Comparison of ENCODE assay signal across 8 mouse cellular contexts in the genomic region with DNA sequence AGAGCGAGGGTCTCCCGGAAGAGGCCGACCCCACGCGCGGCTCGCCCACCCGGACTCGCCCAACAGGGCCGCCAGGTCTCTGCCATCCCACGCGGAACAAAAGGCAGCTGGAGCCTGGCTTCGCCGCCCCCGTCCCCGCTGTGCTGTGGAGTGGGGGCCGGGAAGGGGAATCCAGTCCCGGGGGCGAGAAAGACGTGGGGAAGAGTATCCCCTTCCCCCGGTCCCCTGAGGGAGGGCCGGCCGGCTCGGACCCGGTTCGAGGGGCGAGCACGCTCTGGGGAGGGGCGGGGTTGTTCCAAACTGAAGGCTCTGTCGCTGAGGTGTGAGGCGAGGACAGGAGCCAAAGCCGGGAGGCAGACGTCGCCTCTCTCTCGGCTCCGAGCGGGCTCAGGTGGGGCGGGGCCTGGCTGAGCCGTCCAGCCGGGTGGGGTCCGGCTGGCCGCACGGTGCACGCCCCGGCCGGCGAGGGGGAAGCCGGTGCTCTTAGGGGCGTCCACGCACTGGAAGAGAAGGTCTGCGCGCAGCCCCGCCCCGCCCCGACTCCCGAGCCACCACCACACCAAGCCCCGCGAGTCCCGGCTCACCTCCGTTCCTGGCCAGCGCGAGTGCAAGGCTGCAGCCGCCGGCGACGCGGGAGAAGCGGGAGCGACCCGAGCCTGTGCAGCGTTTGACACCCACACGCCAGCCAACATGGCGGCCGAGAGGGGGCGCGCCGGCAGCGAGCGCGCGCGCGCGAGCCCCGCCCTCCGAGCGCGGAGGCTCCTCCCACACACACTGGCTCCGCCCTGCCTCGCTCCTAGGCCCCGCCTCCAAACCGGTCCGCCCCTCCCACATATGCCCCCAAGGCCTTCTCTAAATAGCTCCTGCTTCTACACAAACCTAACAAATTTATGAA. TPM values are rescaled to one million over a fixed set of nuclear protein-coding genes. Genes with fewer than 3 reads are reported as not detected.
DNase-seq lines count a peak whose midpoint lies in the region; ATAC-seq and TF ChIP-seq lines count a peak whose summit lies in the region.

A gene (minus strand): TSS at position 705 of the 895 bp plus-strand sequence.

- DNase-seq in cerebellum, postnatal 25 days = peak; percentile 89 to 93
- DNase-seq in gastrocnemius, adult 2 months = peak; percentile 89
- peak; percentile 90 for DNase-seq in hindbrain, postnatal 0 days (ENCODE audit: low spot score)
- DNase-seq in left cerebral cortex, adult 9 months (ENCODE audit: low spot score in 2 of 2) = peak; percentile 31 to 67
- DNase-seq in right cerebral cortex, postnatal 14 days = peak; percentile 76
- peak; percentile 83 for DNase-seq in yolk sac, embryonic 10.5 days (ENCODE audit: low spot score)

- no peaks in the 10 kb centered on the region for H3K27me3 ChIP-seq in hindbrain, postnatal 0 days (ENCODE audit: insufficient read depth, low read length)

- H3K9me3 ChIP-seq in hindbrain, postnatal 0 days (ENCODE audit: low read length) = no peaks in the 10 kb centered on the region

- peak; percentile 19 for ATAC-seq in activated CD4-positive, CD25-positive, alpha-beta regulatory T cell, adult 4 months
- ATAC-seq in hindbrain, postnatal 0 days = peak; percentile 91
- peak; percentile 83 for ATAC-seq in megakaryocyte progenitor cell, adult 5-6 weeks (replicated peaks; ENCODE audit: poor library complexity)

- H3K9ac ChIP-seq in hindbrain, postnatal 0 days (replicated peaks; ENCODE audit: low read length) = peak within 1 kb of the TSS; percentile 91

- under 1% methylated on average over 45 of the region's 93 CpGs for WGBS in hindbrain, postnatal 0 days

- peak within 1 kb of the TSS; percentile 73 for H3K4me2 ChIP-seq in hindbrain, postnatal 0 days (ENCODE audit: low read depth, low read length)

- intact Hi-C loops in gastrocnemius, adult 2 months (cut with DNase I) = loop anchor here (5.0 kb wide), 2 partner anchors 38 to 52 kb away; no protein-coding TSS in a partner anchor

- peaks cover 18% of the 10 kb centered on the region for H3K4me1 ChIP-seq in hindbrain, postnatal 0 days (ENCODE audit: insufficient read depth, low read length)

- no peaks in the 10 kb centered on the region for H3K36me3 ChIP-seq in hindbrain, postnatal 0 days (ENCODE audit: insufficient read depth, low read length)

- H3K27ac ChIP-seq in gastrocnemius, adult 2 months = peak within 1 kb of the TSS; percentile 95
- peak within 1 kb of the TSS; percentile 80 for H3K27ac ChIP-seq in hindbrain, postnatal 0 days

- H3K4me3 ChIP-seq in gastrocnemius, adult 2 months = peak within 1 kb of the TSS; percentile 76
- H3K4me3 ChIP-seq in hindbrain, postnatal 0 days (ENCODE audit: low read length) = peak within 1 kb of the TSS; percentile 86

- TF ChIP-seq CTCF in gastrocnemius, adult 2 months (IDR thresholded peaks at IDR 0.05) = peak; percentile 61
- peak; percentile 38; the same call in 1 of the 2 replicates for TF ChIP-seq CTCF in hindbrain, postnatal 0 days (IDR thresholded peaks at IDR 0.05; ENCODE audit: low read depth)

RNA-seq across cellular contexts. Expression of the gene that starts here (rescaled TPM):
- under 1 TPM; 0.33 to 0.40 TPM for polyA plus RNA-seq in activated CD4-positive, CD25-positive, alpha-beta regulatory T cell, adult 4 months (2017; shearing (Covaris generic))
- 10 to 100 TPM; 19.7 to 24.7 TPM for total RNA-seq in gastrocnemius, adult 2 months (2021)
- 76.4 and 84.2 TPM in 2 replicates for total RNA-seq in hindbrain, postnatal 0 days (2014; rRNA removed)
- polyA plus RNA-seq in hindbrain, postnatal 0 days (2015; fragmentation: Nextera tagmentation; extraction: Ambion mirVana) = 56.1 and 59.9 TPM in 2 replicates
- 0.05 TPM in 1 of 2 replicates, not detected in the other for total RNA-seq in megakaryocyte progenitor cell, adult 5-6 weeks (2015)
- 0.34 TPM in 1 of 2 replicates, not detected in the other for total RNA-seq in megakaryocyte progenitor cell, adult 5-6 weeks (2017)

Comparison
In these comparisons a context has a peak if more than half of its experiments do, and no peak if none do; other contexts are left out.
1. Peak in every context shown above with its lines: DNase-seq, ATAC-seq, H3K4me3 ChIP-seq and H3K27ac ChIP-seq.
2. RNA of the gene that starts here (total RNA-seq): 76.4 to 84.2 TPM in hindbrain, postnatal 0 days and 19.7 to 24.7 TPM in gastrocnemius, adult 2 months; 0.05 to 0.34 TPM in megakaryocyte progenitor cell, adult 5-6 weeks; every median in the first group is over 10 times any median in the second.
3. RNA of the gene that starts here (polyA plus RNA-seq): 56.1 to 59.9 TPM in hindbrain, postnatal 0 days; 0.33 to 0.40 TPM in activated CD4-positive, CD25-positive, alpha-beta regulatory T cell, adult 4 months; every median in the first group is over 10 times any median in the second.
4. Peak in ATAC-seq in activated CD4-positive, CD25-positive, alpha-beta regulatory T cell, adult 4 months; RNA of the gene not detected or under 1 TPM.
5. Peak in ATAC-seq in megakaryocyte progenitor cell, adult 5-6 weeks; RNA of the gene not detected or under 1 TPM.
6. ATAC-seq: peak in every context shown above with its lines; median percentile 91 in hindbrain, postnatal 0 days; 83 in megakaryocyte progenitor cell, adult 5-6 weeks; 19 in activated CD4-positive, CD25-positive, alpha-beta regulatory T cell, adult 4 months.